Mouse (Mus musculus): ENCODE measurements at regions not wholly inside any gene's neighbourhood (a gene's known extent, or its start where the extent isn't known, plus 50 kb on each side); places are given as distances from the start of the nearest gene placed in this dataset.

DNA sequence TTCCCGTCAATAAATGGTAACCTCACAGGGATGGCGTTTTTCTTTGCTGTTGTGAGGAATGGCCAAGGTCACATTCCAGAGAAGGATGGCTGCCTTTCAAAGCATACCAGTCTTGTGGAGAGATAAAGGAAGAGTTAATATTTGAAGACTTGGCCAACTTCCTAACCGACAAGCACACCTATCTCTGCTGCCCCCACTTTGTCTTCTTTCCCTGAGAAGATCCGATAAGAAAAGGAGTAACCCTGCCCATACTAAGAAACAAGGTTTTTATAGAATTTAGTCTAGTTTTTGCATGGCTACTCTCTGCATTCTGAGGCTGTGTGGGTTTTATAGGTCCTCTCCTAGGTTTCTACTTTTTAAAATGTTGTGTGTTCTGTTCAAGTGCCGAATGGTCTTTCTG lies 210.2 kb upstream of the Ankrd55 start:
- TF ChIP-seq CTCF (IDR thresholded peaks at IDR 0.05; ENCODE audit: control insufficient read depth, insufficient read depth, low read length) (no peak), POLR2A (IDR thresholded peaks at IDR 0.05; ENCODE audit: borderline replicate concordance, control insufficient read depth, low read depth, low read length) (no peak)
- WGBS = 83% methylated on average over 5 of the region's 5 CpGs
- peaks cover 2% of the 10 kb centered on the region; the same call in 1 of the 2 replicates for H3K4me1 ChIP-seq (ENCODE audit: control insufficient read depth, insufficient read depth, low read length)
- no peak overlapping the region for H3K4me3 ChIP-seq (replicated peaks; ENCODE audit: control insufficient read depth, low read depth, low read length)
- H3K27ac ChIP-seq (ENCODE audit: control insufficient read depth, insufficient read depth, low read depth, low read length, poor library complexity) = no peak overlapping the region

GRCm38 (mm10) chr13:112081935-112082334 lies 206.3 kb upstream of the Ankrd55 start:
- WGBS = 81% methylated on average over 3 of the region's 3 CpGs
- H3K4me3 ChIP-seq (replicated peaks; ENCODE audit: control insufficient read depth, low read depth, low read length) = no peak overlapping the region
- no peak overlapping the region for H3K27ac ChIP-seq (ENCODE audit: control insufficient read depth, insufficient read depth, low read depth, low read length, poor library complexity)
- H3K4me1 ChIP-seq (ENCODE audit: control insufficient read depth, insufficient read depth, low read length) = no peaks in the 10 kb centered on the region; the same call in 1 of the 2 replicates
- TF ChIP-seq CTCF (IDR thresholded peaks at IDR 0.05; ENCODE audit: control insufficient read depth, insufficient read depth, low read length) = no peak
- no peak for TF ChIP-seq POLR2A (IDR thresholded peaks at IDR 0.05; ENCODE audit: borderline replicate concordance, control insufficient read depth, low read depth, low read length)

DNA sequence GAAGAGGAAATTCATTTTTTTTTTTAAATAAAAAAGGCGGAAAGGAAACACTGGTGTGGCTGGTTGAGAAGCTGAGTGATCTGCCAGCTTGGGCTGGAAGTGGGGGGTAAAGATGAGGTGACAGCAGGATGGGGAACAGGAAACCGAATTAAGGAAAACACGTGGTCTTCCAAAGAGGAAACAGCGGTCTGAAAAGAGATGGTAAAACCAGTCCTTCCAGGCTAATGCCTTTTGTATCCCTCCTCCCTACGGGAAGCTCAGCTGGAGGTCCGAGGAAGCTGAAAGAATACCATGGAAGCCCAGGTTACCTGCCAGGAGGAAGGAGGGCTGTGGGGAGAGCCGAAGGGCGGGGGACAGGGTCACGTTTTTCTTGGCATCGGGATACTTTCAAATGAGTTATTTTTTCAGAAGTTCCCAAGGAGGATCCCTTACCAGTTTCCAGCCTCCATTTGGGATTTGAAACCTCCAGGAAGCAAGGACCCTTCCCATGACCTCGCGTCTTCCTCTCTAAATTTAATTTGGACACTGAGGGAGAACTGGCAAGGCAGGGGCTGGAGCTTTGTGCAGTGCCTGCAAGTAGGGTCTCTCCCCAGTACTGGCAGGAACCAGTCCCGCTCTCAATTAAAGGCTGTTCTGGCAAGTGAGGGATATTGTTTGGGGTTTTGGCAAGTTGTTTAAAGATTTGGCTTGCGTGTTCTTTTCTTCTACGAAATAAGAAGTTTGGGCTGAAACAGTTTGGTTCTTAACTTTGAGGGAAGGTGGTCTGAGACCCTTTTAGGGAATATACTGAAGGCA lies 203.6 kb upstream of the Ankrd55 start:
- WGBS = 26% methylated on average over 15 of the region's 15 CpGs
- no peak overlapping the region for H3K4me3 ChIP-seq (replicated peaks; ENCODE audit: control insufficient read depth, low read depth, low read length)

DNA sequence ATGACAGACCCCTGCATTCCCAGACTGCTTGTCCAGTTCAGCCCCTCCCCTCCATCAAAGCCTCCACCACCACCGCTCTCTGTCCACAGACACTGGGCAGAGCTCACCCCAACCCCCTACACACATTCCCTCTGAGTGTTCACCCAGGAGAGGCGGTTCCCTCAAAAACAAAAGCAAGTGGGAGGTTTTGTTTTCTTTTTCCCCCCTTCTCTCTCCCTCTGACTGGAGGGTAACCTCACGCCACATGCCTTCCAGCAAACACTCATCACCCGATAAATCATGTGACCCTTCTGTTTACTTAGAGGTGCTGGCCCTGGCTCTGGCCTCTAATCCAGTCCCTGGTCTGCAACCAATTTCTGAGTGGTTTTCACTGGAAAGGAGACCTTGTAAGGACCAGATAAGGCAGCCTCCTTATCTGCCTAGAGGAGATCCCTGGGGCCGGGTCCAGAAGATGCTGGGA lies 199.9 kb upstream of the Ankrd55 start:
- no peak overlapping the region for H3K4me3 ChIP-seq (replicated peaks; ENCODE audit: control insufficient read depth, low read depth, low read length)
- H3K4me1 ChIP-seq (ENCODE audit: control insufficient read depth, insufficient read depth, low read length) = peaks cover 2% of the 10 kb centered on the region
- WGBS = 69% methylated on average over 5 of the region's 5 CpGs
- no peak overlapping the region; the same call in 1 of the 2 replicates for H3K27ac ChIP-seq (ENCODE audit: control insufficient read depth, insufficient read depth, low read depth, low read length, poor library complexity)
- TF ChIP-seq CTCF (IDR thresholded peaks at IDR 0.05; ENCODE audit: control insufficient read depth, insufficient read depth, low read length) = no peak
- no peak for TF ChIP-seq POLR2A (IDR thresholded peaks at IDR 0.05; ENCODE audit: borderline replicate concordance, control insufficient read depth, low read depth, low read length)

More for the DNA sequence above, 203.6 kb upstream of the Ankrd55 start:
- Histone ChIP-seq H3K4me1 (ENCODE audit: control insufficient read depth, insufficient read depth, low read length) (peaks cover 2% of the 10 kb centered on the region), H3K27ac (ENCODE audit: control insufficient read depth, insufficient read depth, low read depth, low read length, poor library complexity) (no peak overlapping the region)
- TF ChIP-seq POLR2A (IDR thresholded peaks at IDR 0.05; ENCODE audit: borderline replicate concordance, control insufficient read depth, low read depth, low read length) (no peak), CTCF (IDR thresholded peaks at IDR 0.05; ENCODE audit: control insufficient read depth, insufficient read depth, low read length) (no peak)

DNA sequence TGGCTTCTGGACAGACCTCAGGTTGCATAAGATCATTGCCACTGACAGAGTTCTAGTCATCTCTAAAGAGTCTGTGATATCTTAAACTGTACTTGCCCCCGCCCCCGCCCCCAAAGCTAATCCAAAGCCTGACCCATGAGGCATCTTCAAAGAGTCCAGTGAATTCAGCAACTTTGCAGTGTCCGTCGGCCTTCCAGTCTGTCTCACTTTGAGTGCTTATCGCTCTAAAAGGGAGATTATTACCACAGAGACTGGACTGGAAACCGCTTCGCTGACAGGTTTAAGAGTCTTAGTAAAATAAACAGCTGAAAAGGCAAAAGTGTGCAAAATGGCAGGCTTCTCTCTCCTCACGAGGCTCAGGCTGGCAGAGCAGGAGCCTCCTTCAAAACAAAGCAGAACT lies 197.5 kb upstream of the Ankrd55 start:
- H3K27ac ChIP-seq (ENCODE audit: control insufficient read depth, insufficient read depth, low read depth, low read length, poor library complexity) = no peak overlapping the region
- TF ChIP-seq CTCF (IDR thresholded peaks at IDR 0.05; ENCODE audit: control insufficient read depth, insufficient read depth, low read length) (no peak), POLR2A (IDR thresholded peaks at IDR 0.05; ENCODE audit: borderline replicate concordance, control insufficient read depth, low read depth, low read length) (no peak)
- 84% methylated on average over 8 of the region's 8 CpGs for WGBS
- peaks cover 2% of the 10 kb centered on the region for H3K4me1 ChIP-seq (ENCODE audit: control insufficient read depth, insufficient read depth, low read length)
- H3K4me3 ChIP-seq (replicated peaks; ENCODE audit: control insufficient read depth, low read depth, low read length) = no peak overlapping the region

DNA sequence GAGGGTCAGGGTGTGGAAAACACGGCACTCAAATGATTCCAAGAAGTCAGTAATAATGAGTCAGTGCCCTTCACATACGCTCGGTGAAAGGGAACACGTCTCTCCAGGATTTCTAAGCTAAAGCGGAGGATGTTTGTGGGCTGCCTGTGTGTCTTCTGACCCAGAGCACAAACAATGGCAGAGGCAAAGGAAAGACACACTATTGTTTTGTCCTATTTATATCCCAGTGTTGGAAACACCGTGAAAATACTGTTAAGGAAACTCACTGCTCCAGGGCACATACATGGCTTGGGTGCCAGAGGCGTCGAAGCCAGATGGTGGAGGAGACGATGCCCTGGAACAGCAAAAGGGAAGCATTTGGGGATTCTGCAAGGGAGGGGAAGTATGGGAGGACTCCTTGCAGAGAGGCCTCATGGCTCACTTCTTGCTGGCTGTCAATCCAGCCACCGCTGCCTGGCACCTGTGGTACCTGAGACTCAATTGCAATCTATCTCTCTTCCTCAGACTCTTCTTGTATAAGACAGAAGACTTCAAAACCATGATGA lies 192.6 kb upstream of the Ankrd55 start:
- Histone ChIP-seq H3K27ac (ENCODE audit: control insufficient read depth, insufficient read depth, low read depth, low read length, poor library complexity) (no peak overlapping the region), H3K4me1 (ENCODE audit: control insufficient read depth, insufficient read depth, low read length) (no peaks in the 10 kb centered on the region), H3K4me3 (replicated peaks; ENCODE audit: control insufficient read depth, low read depth, low read length) (no peak overlapping the region)
- 84% methylated on average over 10 of the region's 10 CpGs for WGBS
- TF ChIP-seq POLR2A (IDR thresholded peaks at IDR 0.05; ENCODE audit: borderline replicate concordance, control insufficient read depth, low read depth, low read length) (no peak), CTCF (IDR thresholded peaks at IDR 0.05; ENCODE audit: control insufficient read depth, insufficient read depth, low read length) (no peak)

DNA sequence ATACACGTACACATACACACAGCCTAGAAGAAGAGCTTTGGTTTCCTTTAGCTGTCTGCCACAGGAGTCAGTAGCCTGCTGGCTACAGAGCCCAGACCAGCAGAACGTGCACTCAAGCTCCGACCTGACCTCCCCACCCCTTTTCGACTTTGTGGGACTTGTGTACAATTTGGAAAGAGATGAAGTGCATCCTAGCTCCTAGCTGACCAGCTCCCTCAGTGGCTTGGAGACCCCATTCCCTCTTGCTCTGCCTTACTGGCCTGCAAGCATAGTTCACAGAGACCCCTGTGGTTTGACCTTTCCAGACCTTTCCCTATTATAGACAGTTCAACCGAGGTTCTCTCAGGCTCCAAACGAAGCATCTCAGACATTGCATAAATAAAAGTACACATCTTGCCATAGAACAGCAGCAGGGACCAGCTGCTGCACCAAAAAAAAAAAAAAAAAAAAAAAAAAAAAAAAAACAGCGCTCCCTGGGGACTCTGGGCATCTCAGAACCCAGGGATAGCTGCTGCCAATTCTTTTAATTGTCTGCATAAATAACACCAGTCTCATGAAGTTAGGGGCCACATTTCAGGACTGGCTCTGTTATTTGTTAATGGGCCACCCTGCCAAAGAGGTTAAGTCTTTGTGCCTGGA lies 188.2 kb upstream of the Ankrd55 start:
- no peak overlapping the region for H3K27ac ChIP-seq (ENCODE audit: control insufficient read depth, insufficient read depth, low read depth, low read length, poor library complexity)
- WGBS = 59% methylated on average over 7 of the region's 7 CpGs
- H3K4me3 ChIP-seq (replicated peaks; ENCODE audit: control insufficient read depth, low read depth, low read length) = no peak overlapping the region
- no peak for TF ChIP-seq CTCF (IDR thresholded peaks at IDR 0.05; ENCODE audit: control insufficient read depth, insufficient read depth, low read length)
- TF ChIP-seq POLR2A (IDR thresholded peaks at IDR 0.05; ENCODE audit: borderline replicate concordance, control insufficient read depth, low read depth, low read length) = no peak
- no peaks in the 10 kb centered on the region; the same call in 1 of the 2 replicates for H3K4me1 ChIP-seq (ENCODE audit: control insufficient read depth, insufficient read depth, low read length)
